28 mouse cellular contexts compared by ENCODE assay signal in the genomic region with DNA sequence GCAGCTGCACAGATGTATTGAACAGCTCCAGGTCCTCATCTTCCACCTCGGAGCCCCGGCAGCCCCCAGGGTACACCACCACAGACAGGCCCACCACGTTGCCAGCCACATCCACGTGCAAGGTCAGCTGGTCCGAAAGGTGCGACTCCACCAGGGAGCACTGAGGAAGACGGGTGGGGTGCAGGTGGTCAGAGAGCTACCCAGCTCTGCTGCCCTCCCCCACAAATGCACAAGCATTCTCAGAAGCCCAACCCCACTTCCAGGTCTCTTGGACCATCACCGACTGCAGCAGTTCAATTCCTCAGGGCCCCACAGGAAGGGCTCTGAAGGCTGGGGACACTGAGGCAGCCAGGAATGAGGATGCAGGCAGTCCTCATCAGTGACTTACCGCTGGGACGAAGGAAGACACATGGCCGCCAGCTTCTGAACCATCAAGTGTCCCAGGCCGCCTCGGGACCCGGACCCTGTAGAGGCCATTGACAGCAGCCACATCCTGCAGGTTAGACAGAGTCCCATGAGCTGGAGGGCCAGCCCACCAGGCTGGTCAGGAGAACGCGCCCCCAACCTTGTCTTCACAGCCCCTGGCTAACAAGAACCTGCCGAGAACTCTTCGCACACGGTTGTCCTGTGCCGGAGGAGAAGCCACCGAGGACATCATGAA. TPM values are rescaled to one million over a fixed set of nuclear protein-coding genes. Genes with fewer than 3 reads are reported as not detected.
DNase-seq lines count a peak whose midpoint lies in the region; ATAC-seq and TF ChIP-seq lines count a peak whose summit lies in the region.
"Had no signal": no experiment of that assay in that cellular context is flagged by ENCODE, and none has a peak within 500 bp of the region (broad histone marks: within the 10 kb centered on the region; RNA-seq: fewer than 3 reads in every experiment).

No protein-coding gene starts in this region.

- H3K9me3 ChIP-seq in forebrain, embryonic 13.5 days (replicated peaks) = no peaks in the 10 kb centered on the region
- H3K9me3 ChIP-seq in forebrain, embryonic 12.5 days = no peaks in the 10 kb centered on the region
- no peaks in the 10 kb centered on the region for H3K9me3 ChIP-seq in hindbrain, embryonic 10.5 days
- H3K9me3 ChIP-seq in hindbrain, embryonic 11.5 days (ENCODE audit: control insufficient read depth, low read length) = no peaks in the 10 kb centered on the region
- no peaks in the 10 kb centered on the region for H3K9me3 ChIP-seq in E14TG2a.4 (ENCODE audit: low read length)
- H3K9me3 ChIP-seq: liver, embryonic 15.5 days; lung, embryonic 15.5 days; midbrain, embryonic 10.5 days; neural tube, embryonic 12.5 days; stomach, embryonic 15.5 days had no signal

- DNase-seq in hindbrain, embryonic 10.5 days (ENCODE audit: low spot score) = no peak
- no peak for DNase-seq in hindbrain, embryonic 11.5 days (ENCODE audit: low spot score)
- peak; percentile 2 for DNase-seq in ovary, postnatal 36 days (ENCODE audit: low spot score)
- no peak for DNase-seq in ovary, adult 18-20 months (ENCODE audit: low spot score)
- DNase-seq: adrenal gland, postnatal 25 days; cerebellum, adult 18-20 months; cerebellum, postnatal 36 days; forebrain, postnatal 0 days; heart, adult 18-20 months; heart, postnatal 14 days; liver; right cerebral cortex, postnatal 25 days; thymus, adult 18-20 months; thymus, postnatal 36 days had no signal

- H3K9ac ChIP-seq in forebrain, embryonic 13.5 days = peak overlapping the region; percentile 37; the same call in 1 of the 2 replicates
- no peak overlapping the region for H3K9ac ChIP-seq in forebrain, embryonic 12.5 days
- no peak overlapping the region for H3K9ac ChIP-seq in hindbrain, embryonic 11.5 days (ENCODE audit: low read depth, low read length)
- H3K9ac ChIP-seq: forebrain, postnatal 0 days; hindbrain, embryonic 14.5 days; liver, embryonic 15.5 days; lung, embryonic 15.5 days; stomach, embryonic 15.5 days had no signal

- 95% methylated on average over 21 of the region's 21 CpGs for WGBS in forebrain, embryonic 13.5 days
- 93% methylated on average over 21 of the region's 21 CpGs for WGBS in forebrain, embryonic 12.5 days
- 94% methylated on average over 21 of the region's 21 CpGs for WGBS in hindbrain, embryonic 10.5 days
- WGBS in hindbrain, embryonic 11.5 days = 92% methylated on average over 21 of the region's 21 CpGs

- TF ChIP-seq CTCF in E14TG2a.4 (conservative IDR thresholded peaks at IDR 0.05; ENCODE audit: low read length) = no peak

- no peak overlapping the region for H3K4me3 ChIP-seq in forebrain, embryonic 13.5 days
- H3K4me3 ChIP-seq in forebrain, embryonic 12.5 days (replicated peaks) = no peak overlapping the region
- 0 out of 2 replicates have a peak overlapping the region, but pooled peaks have one; percentile 3 for H3K4me3 ChIP-seq in hindbrain, embryonic 10.5 days
- H3K4me3 ChIP-seq in hindbrain, embryonic 11.5 days (ENCODE audit: low read depth, low read length) = no peak overlapping the region
- H3K4me3 ChIP-seq in E14TG2a.4 (replicated peaks; ENCODE audit: low read length) = 0 out of 2 replicates have a peak overlapping the region, but pooled peaks have one; percentile 10
- H3K4me3 ChIP-seq: liver, embryonic 15.5 days; lung, embryonic 15.5 days; midbrain, embryonic 10.5 days; myocyte; neural tube, embryonic 12.5 days; stomach, embryonic 15.5 days had no signal

- no peak overlapping the region for H3K27ac ChIP-seq in forebrain, embryonic 13.5 days
- no peak overlapping the region for H3K27ac ChIP-seq in forebrain, embryonic 12.5 days
- no peak overlapping the region for H3K27ac ChIP-seq in hindbrain, embryonic 10.5 days
- H3K27ac ChIP-seq in hindbrain, embryonic 11.5 days (ENCODE audit: low read depth, low read length) = no peak overlapping the region
- H3K27ac ChIP-seq: hindbrain, embryonic 14.5 days; liver, embryonic 15.5 days; lung, embryonic 15.5 days; midbrain, embryonic 10.5 days; neural tube, embryonic 12.5 days; stomach, embryonic 15.5 days had no signal

- H3K36me3 ChIP-seq in forebrain, embryonic 13.5 days (ENCODE audit: poor library complexity, severe bottlenecking) = peaks cover 61% of the 10 kb centered on the region
- peaks cover 57% of the 10 kb centered on the region for H3K36me3 ChIP-seq in forebrain, embryonic 12.5 days (replicated peaks)
- peaks cover 72% of the 10 kb centered on the region for H3K36me3 ChIP-seq in hindbrain, embryonic 10.5 days
- no peaks in the 10 kb centered on the region for H3K36me3 ChIP-seq in hindbrain, embryonic 11.5 days (ENCODE audit: control insufficient read depth, insufficient read depth, low read length)
- peaks cover 67% of the 10 kb centered on the region for H3K36me3 ChIP-seq in E14TG2a.4 (ENCODE audit: insufficient read depth, low read length)

- ATAC-seq in forebrain, embryonic 13.5 days = no peak
- ATAC-seq in forebrain, embryonic 12.5 days (ENCODE audit: low FRiP score) = no peak
- ATAC-seq in hindbrain, embryonic 11.5 days (ENCODE audit: low FRiP score) = no peak
- ATAC-seq: CD4-positive, CD25-positive, alpha-beta regulatory T cell, adult 4 months; forebrain, postnatal 0 days; intestine, postnatal 0 days had no signal

- H3K4me1 ChIP-seq in forebrain, embryonic 13.5 days = peaks cover 27% of the 10 kb centered on the region
- peaks cover 20% of the 10 kb centered on the region for H3K4me1 ChIP-seq in forebrain, embryonic 12.5 days
- H3K4me1 ChIP-seq in hindbrain, embryonic 10.5 days (replicated peaks) = peaks cover 29% of the 10 kb centered on the region
- H3K4me1 ChIP-seq in hindbrain, embryonic 11.5 days (replicated peaks; ENCODE audit: control insufficient read depth, insufficient read depth, low read length) = peaks cover 4% of the 10 kb centered on the region; the same call in 1 of the 2 replicates
- peaks cover 52% of the 10 kb centered on the region for H3K4me1 ChIP-seq in E14TG2a.4 (replicated peaks; ENCODE audit: low read depth, low read length)

- H3K27me3 ChIP-seq in forebrain, embryonic 13.5 days = no peaks in the 10 kb centered on the region
- H3K27me3 ChIP-seq in forebrain, embryonic 12.5 days = no peaks in the 10 kb centered on the region
- H3K27me3 ChIP-seq in hindbrain, embryonic 10.5 days (ENCODE audit: insufficient read depth, poor library complexity, severe bottlenecking) = no peaks in the 10 kb centered on the region
- H3K27me3 ChIP-seq in hindbrain, embryonic 11.5 days (ENCODE audit: control insufficient read depth, insufficient read depth, low read length) = no peaks in the 10 kb centered on the region
- H3K27me3 ChIP-seq in E14TG2a.4 (ENCODE audit: insufficient read depth, low read length) = no peaks in the 10 kb centered on the region
- H3K27me3 ChIP-seq: liver, embryonic 15.5 days; lung, embryonic 15.5 days; neural tube, embryonic 12.5 days; stomach, embryonic 15.5 days had no signal

- H3K4me2 ChIP-seq in forebrain, embryonic 13.5 days = no peak overlapping the region
- no peak overlapping the region for H3K4me2 ChIP-seq in forebrain, embryonic 12.5 days
- no peak overlapping the region for H3K4me2 ChIP-seq in hindbrain, embryonic 11.5 days (replicated peaks; ENCODE audit: low read depth, low read length)
- H3K4me2 ChIP-seq: hindbrain, embryonic 14.5 days; liver, embryonic 15.5 days; lung, embryonic 15.5 days; neural tube, embryonic 12.5 days; stomach, embryonic 15.5 days had no signal

RNA-seq across cellular contexts. Expression of gene Emc10, which starts 4.0 kb away (rescaled TPM):
- polyA plus RNA-seq in forebrain, embryonic 13.5 days (2015; fragmentation: Nextera tagmentation; extraction: Ambion mirVana) = 101 and 106 TPM in 2 replicates
- 121 and 125 TPM in 2 replicates for polyA plus RNA-seq in forebrain, embryonic 12.5 days (2016; fragmentation: Nextera tagmentation; extraction: Ambion mirVana)
- polyA plus RNA-seq in hindbrain, embryonic 10.5 days (2016; fragmentation: Nextera tagmentation; extraction: Ambion mirVana) = 102 and 122 TPM in 2 replicates
- polyA plus RNA-seq in hindbrain, embryonic 11.5 days (2014; fragmentation: Nextera tagmentation; extraction: Ambion mirVana) = 90.2 and 97.2 TPM in 2 replicates

RNA-seq across cellular contexts. Expression of gene Fam71e1, which starts 4.1 kb away (rescaled TPM):
- polyA plus RNA-seq in forebrain, embryonic 13.5 days (2015; fragmentation: Nextera tagmentation; extraction: Ambion mirVana) = 30.1 and 35.0 TPM in 2 replicates
- 29.8 and 34.2 TPM in 2 replicates for polyA plus RNA-seq in forebrain, embryonic 12.5 days (2016; fragmentation: Nextera tagmentation; extraction: Ambion mirVana)
- 17.1 and 20.5 TPM in 2 replicates for polyA plus RNA-seq in hindbrain, embryonic 10.5 days (2016; fragmentation: Nextera tagmentation; extraction: Ambion mirVana)
- polyA plus RNA-seq in hindbrain, embryonic 11.5 days (2014; fragmentation: Nextera tagmentation; extraction: Ambion mirVana) = 13.5 and 20.6 TPM in 2 replicates

RNA-seq across cellular contexts. Expression of gene Josd2, which starts 24.5 kb away (rescaled TPM):
- 49.0 and 56.1 TPM in 2 replicates for polyA plus RNA-seq in forebrain, embryonic 13.5 days (2015; fragmentation: Nextera tagmentation; extraction: Ambion mirVana)
- 47.2 and 56.8 TPM in 2 replicates for polyA plus RNA-seq in forebrain, embryonic 12.5 days (2016; fragmentation: Nextera tagmentation; extraction: Ambion mirVana)
- polyA plus RNA-seq in hindbrain, embryonic 10.5 days (2016; fragmentation: Nextera tagmentation; extraction: Ambion mirVana) = 86.2 and 89.2 TPM in 2 replicates
- 57.3 and 59.1 TPM in 2 replicates for polyA plus RNA-seq in hindbrain, embryonic 11.5 days (2014; fragmentation: Nextera tagmentation; extraction: Ambion mirVana)

RNA-seq across cellular contexts. Expression of gene Aspdh, which starts 27.1 kb away (rescaled TPM):
- polyA plus RNA-seq in forebrain, embryonic 13.5 days (2015; fragmentation: Nextera tagmentation; extraction: Ambion mirVana) = 3.8 and 4.0 TPM in 2 replicates
- polyA plus RNA-seq in forebrain, embryonic 12.5 days (2016; fragmentation: Nextera tagmentation; extraction: Ambion mirVana) = 4.8 TPM in 2 replicates
- polyA plus RNA-seq in hindbrain, embryonic 10.5 days (2016; fragmentation: Nextera tagmentation; extraction: Ambion mirVana) = 0.78 and 1.8 TPM in 2 replicates
- 1.2 and 2.1 TPM in 2 replicates for polyA plus RNA-seq in hindbrain, embryonic 11.5 days (2014; fragmentation: Nextera tagmentation; extraction: Ambion mirVana)
- polyA plus RNA-seq: embryonic facial prominence, embryonic 11.5 days; limb, embryonic 11.5 days; myocyte had no signal

RNA-seq across cellular contexts. Expression of gene Mybpc2, which starts 32.2 kb away (rescaled TPM):
- 0.13 and 0.14 TPM in 2 replicates for polyA plus RNA-seq in forebrain, embryonic 13.5 days (2015; fragmentation: Nextera tagmentation; extraction: Ambion mirVana)
- polyA plus RNA-seq in forebrain, embryonic 12.5 days (2016; fragmentation: Nextera tagmentation; extraction: Ambion mirVana) = 0.13 and 0.17 TPM in 2 replicates
- polyA plus RNA-seq in hindbrain, embryonic 10.5 days (2016; fragmentation: Nextera tagmentation; extraction: Ambion mirVana) = 0.10 and 0.12 TPM in 2 replicates
- polyA plus RNA-seq in hindbrain, embryonic 11.5 days (2014; fragmentation: Nextera tagmentation; extraction: Ambion mirVana) = 0.07 and 0.19 TPM in 2 replicates
- polyA plus RNA-seq: CD4-positive, CD25-positive, alpha-beta regulatory T cell, adult 4 months; embryonic facial prominence, embryonic 11.5 days had no signal

Comparison
In these comparisons a context has a peak if more than half of its experiments do, and no peak if none do; other contexts are left out.
1. H3K4me3 ChIP-seq: peak in hindbrain, embryonic 10.5 days (single experiment) and E14TG2a.4 (single experiment); none in forebrain, embryonic 13.5 days (single experiment), forebrain, embryonic 12.5 days (single experiment) and hindbrain, embryonic 11.5 days (single experiment).